Mouse (Mus musculus) forebrain, postnatal 0 days (tissue): ENCODE measurements around the gene Ssh2. TPM values are rescaled to one million over a fixed set of nuclear protein-coding genes. Genes with fewer than 3 reads are reported as not detected.

Experiments
- ATAC-seq: fragments of 200-750 bp; cut with Nextera tagmentation; 2 replicates; pipeline ENCODE4 v1.8.0; 2017; ENCODE audit warnings: mild to moderate bottlenecking, moderate library complexity
- DNase-seq: peaks from one replicate; pipeline ENCODE4 v3.0.0-alpha.2; 2015
- H3K27ac ChIP-seq: fragments of 300-500 bp; sonication (generic); 2 replicates; pipeline ENCODE4 v1.5.1; 2014; ENCODE audit warnings: low read depth, mild to moderate bottlenecking, antibody characterized with exemption, low read length, moderate library complexity, mixed read lengths
- H3K27me3 ChIP-seq: fragments of 300-500 bp; sonication (generic); 2 replicates; pipeline ENCODE4 v1.6.1; 2014; ENCODE audit warnings: mild to moderate bottlenecking, low read length, mixed read lengths; ENCODE audit not compliant: insufficient read depth
- H3K36me3 ChIP-seq: fragments of 300-500 bp; sonication (generic); 2 replicates; pipeline ENCODE4 v1.6.1; 2014; ENCODE audit warnings: mild to moderate bottlenecking, moderate library complexity; ENCODE audit not compliant: insufficient read depth
- H3K4me1 ChIP-seq: fragments of 300-500 bp; sonication (generic); 2 replicates; pipeline ENCODE4 v1.6.1; 2014; ENCODE audit warnings: antibody characterized with exemption; ENCODE audit not compliant: insufficient read depth
- H3K4me2 ChIP-seq: fragments of 300-500 bp; sonication (generic); 2 replicates; pipeline ENCODE4 v1.6.1; 2014; ENCODE audit warnings: low read depth, mild to moderate bottlenecking, moderate library complexity
- H3K4me3 ChIP-seq: fragments of 300-500 bp; sonication (generic); 2 replicates; pipeline ENCODE4 v1.5.1; 2014; ENCODE audit warnings: low read depth, low read length, mixed read lengths
- H3K9ac ChIP-seq: fragments of 300-500 bp; sonication (generic); 2 replicates; pipeline ENCODE4 v1.6.1; 2014; ENCODE audit warnings: mild to moderate bottlenecking
- H3K9me3 ChIP-seq: fragments of 300-500 bp; sonication (generic); 2 replicates; pipeline ENCODE4 v1.6.1; 2016; ENCODE audit warnings: low read length
- CTCF ChIP-seq: sonication (generic); IDR thresholded peaks from 2 replicates; pipeline ENCODE4 v1.5.1; 2016; ENCODE audit warnings: antibody characterized with exemption, control low read depth, low read depth
- WGBS: fragments of 180-500 bp; shearing (Covaris S2); extraction: QIAGEN DNeasy Blood & Tissue Kit; methylation state at CpG from one replicate; pipeline ENCODE4 v1.1.7; 2014; 5-methylcytosine and 5-hydroxymethylcytosine counted together
- polyA plus RNA-seq: library from polyadenylated mRNA; unstranded; fragments of >200 nt; fragmentation: Nextera tagmentation; extraction: Ambion mirVana; gene quantifications from 2 replicates; pipeline ENCODE4 v1.2.1, GENCODE M21; 2015
- total RNA-seq: library from RNA; depleted of rRNA; stranded (reverse); fragments of >200 nt; gene quantifications from 2 replicates; pipeline ENCODE4 v1.2.3, GENCODE M21; 2014

Gene Ssh2
- total and polyA plus RNA-seq, 2 experiments from 2014 or later = 12.7 to 40.2 TPM

DNA sequence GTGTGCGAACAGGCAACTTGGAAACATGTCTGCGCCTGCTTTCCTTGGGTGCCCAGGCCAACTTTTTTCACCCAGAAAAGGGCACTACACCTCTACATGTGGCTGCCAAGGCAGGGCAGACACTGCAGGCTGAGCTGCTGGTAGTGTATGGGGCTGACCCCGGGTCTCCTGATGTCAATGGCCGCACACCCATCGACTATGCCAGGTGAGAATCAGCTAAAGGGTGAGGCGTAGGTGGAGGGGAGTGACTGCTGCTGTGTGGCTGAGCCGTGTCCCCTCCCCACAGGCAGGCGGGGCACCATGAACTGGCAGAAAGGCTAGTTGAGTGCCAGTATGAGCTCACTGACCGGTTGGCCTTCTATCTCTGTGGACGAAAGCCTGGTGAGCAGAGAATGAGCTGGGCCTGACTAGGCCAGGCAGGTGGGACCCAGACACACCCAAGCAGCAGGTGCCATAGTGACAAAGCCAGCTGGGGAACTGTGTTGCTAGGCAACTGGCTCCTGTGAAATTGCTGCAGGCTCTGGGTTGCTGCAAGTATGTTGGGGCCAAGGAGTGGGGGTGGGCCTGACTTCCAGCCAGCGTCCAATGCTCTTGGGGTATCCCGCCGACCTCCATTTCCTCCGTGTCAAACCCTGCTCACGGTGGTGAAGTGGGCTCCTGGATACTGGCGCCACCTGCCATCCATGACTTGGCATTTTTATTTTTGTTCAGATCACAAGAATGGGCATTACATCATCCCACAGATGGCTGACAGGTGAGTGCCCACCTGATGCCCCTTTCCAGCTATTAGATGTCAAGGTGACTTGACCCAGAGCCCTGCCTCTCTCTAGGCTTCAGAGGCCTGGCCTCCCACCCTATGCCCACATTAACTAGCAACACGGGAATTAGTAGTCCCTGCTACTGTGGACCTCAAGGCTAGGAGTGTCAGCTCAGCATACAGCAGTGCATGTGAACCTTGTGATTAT lies 284.6 kb downstream of the Ssh2 start:
- Histone ChIP-seq H3K4me1 (no peaks in the 10 kb centered on the region), H3K4me2 (no peak overlapping the region), H3K27me3 (no peaks in the 10 kb centered on the region), H3K27ac (0 out of 2 replicates have a peak overlapping the region, but pooled peaks have one; percentile 36), H3K36me3 (peaks cover 52% of the 10 kb centered on the region), H3K9ac (no peak overlapping the region), H3K9me3 (no peaks in the 10 kb centered on the region), H3K4me3 (no peak overlapping the region)
- no peak for TF ChIP-seq CTCF
- peak; percentile 45 for DNase-seq
- ATAC-seq = peak; percentile 32; the same call in 1 of the 2 replicates
- WGBS = 77% methylated on average over 17 of the region's 17 CpGs

GRCm38 (mm10) chr11:77501392-77501791 lies 285.3 kb downstream of the Ssh2 start:
- no peaks in the 10 kb centered on the region for H3K27me3 ChIP-seq
- no peaks in the 10 kb centered on the region for H3K9me3 ChIP-seq
- peak; percentile 92 for TF ChIP-seq CTCF
- peaks cover 59% of the 10 kb centered on the region for H3K36me3 ChIP-seq
- 20% methylated on average over 5 of the region's 5 CpGs for WGBS
- H3K4me2 ChIP-seq = no peak overlapping the region
- no peaks in the 10 kb centered on the region for H3K4me1 ChIP-seq
- H3K9ac ChIP-seq = no peak overlapping the region
- H3K27ac ChIP-seq = 0 out of 2 replicates have a peak overlapping the region, but pooled peaks have one; percentile 36
- no peak overlapping the region for H3K4me3 ChIP-seq
- peak; percentile 72 for ATAC-seq
- peak; percentile 89 for DNase-seq

DNA sequence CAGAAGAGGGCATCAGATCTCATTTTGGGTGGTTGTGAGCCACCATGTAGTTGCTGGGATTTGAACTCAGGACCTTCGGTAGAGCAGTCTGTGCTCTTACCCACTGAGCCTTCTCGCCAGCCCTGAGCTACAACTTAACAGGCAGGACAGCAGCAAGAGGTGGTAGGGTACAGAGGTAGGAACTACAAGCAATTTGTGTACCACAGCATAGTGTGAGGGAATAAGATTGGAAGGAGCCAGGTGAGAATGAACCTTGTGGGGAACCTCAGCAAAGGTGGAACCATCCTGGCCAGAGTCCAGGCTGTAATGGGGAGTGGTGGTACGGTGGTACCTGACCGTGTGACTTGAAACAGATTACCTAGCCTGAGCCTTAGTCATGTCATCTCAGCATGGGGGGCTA lies 285.9 kb downstream of the Ssh2 start:
- Histone ChIP-seq H3K36me3 (peaks cover 65% of the 10 kb centered on the region), H3K4me1 (no peaks in the 10 kb centered on the region), H3K9me3 (no peaks in the 10 kb centered on the region), H3K27me3 (no peaks in the 10 kb centered on the region), H3K9ac (no peak overlapping the region), H3K4me2 (no peak overlapping the region), H3K27ac (no peak overlapping the region), H3K4me3 (no peak overlapping the region)
- ATAC-seq = no peak
- TF ChIP-seq CTCF = no peak
- DNase-seq = no peak
- WGBS = 90% methylated on average over 4 of the region's 4 CpGs

DNA sequence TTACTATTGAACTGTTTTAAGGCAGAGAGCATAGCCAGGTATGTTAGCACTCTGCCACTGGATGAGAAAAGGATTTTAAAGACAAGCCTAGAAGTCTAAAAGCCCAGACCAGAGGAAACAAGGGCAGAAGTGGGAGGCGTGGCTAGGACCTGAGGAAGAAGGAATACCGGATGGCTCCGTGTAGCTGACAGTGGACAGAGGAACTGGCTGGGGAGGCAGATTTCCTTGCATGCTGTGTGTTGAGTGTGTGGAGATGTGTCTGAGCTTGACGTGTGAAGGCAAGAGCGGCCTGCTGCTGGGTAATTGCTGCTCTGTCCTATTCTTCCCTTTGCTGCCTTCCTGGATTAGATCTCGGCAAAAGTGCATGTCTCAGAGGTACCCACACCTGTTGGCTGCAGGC lies 286.4 kb downstream of the Ssh2 start:
- H3K4me2 ChIP-seq = no peak overlapping the region
- H3K9me3 ChIP-seq = no peaks in the 10 kb centered on the region
- WGBS = 92% methylated on average over 6 of the region's 6 CpGs
- no peak overlapping the region for H3K27ac ChIP-seq
- TF ChIP-seq CTCF = no peak
- ATAC-seq = no peak
- DNase-seq = no peak
- no peaks in the 10 kb centered on the region for H3K27me3 ChIP-seq
- H3K4me1 ChIP-seq = no peaks in the 10 kb centered on the region
- H3K36me3 ChIP-seq = peaks cover 66% of the 10 kb centered on the region
- H3K4me3 ChIP-seq = no peak overlapping the region
- H3K9ac ChIP-seq = no peak overlapping the region

- Histone ChIP-seq H3K4me3 (no peak overlapping the region), H3K27me3 (no peaks in the 10 kb centered on the region), H3K9me3 (no peaks in the 10 kb centered on the region), H3K9ac (no peak overlapping the region), H3K27ac (no peak overlapping the region), H3K4me2 (no peak overlapping the region), H3K4me1 (0 out of 2 replicates have a peak, but pooled peaks cover 4% of the 10 kb centered on the region), H3K36me3 (peaks cover 66% of the 10 kb centered on the region)
- no peak for TF ChIP-seq CTCF
- 71% methylated on average over 3 of the region's 3 CpGs for WGBS
- ATAC-seq (no peak), DNase-seq (no peak)
Measured at GRCm38 (mm10) chr11:77503511-77503910, 287.4 kb downstream of the Ssh2 start.

DNA sequence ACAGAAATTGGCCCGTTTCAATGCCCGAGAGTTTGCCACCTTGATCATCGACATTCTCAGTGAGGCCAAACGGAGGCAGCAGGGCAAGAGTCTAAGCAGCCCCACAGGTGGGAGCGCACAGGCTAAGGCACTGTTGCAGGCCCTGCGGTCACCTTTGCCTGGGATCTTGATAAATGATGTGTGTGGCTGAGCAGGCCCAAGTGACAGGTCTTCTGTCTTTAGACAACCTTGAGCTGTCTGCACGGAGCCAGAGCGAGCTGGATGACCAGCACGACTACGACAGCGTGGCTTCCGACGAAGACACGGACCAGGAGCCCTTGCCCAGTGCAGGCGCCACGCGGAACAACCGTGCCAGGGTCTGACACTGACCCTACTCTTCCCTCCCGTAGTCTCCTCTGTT lies 288.3 kb downstream of the Ssh2 start:
- WGBS = 94% methylated on average over 19 of the region's 19 CpGs
- Histone ChIP-seq H3K4me2 (no peak overlapping the region), H3K27me3 (no peaks in the 10 kb centered on the region), H3K4me3 (no peak overlapping the region), H3K27ac (no peak overlapping the region), H3K9ac (no peak overlapping the region), H3K9me3 (no peaks in the 10 kb centered on the region), H3K36me3 (peaks cover 61% of the 10 kb centered on the region), H3K4me1 (0 out of 2 replicates have a peak, but pooled peaks cover 4% of the 10 kb centered on the region)
- ATAC-seq (no peak), DNase-seq (no peak)
- TF ChIP-seq CTCF = no peak
